ENCODE assay signal across 8 mouse cellular contexts in genomic region chr2:92182981-92183501, GRCm38 (mm10).
DNase-seq lines count a peak whose midpoint lies in the region; ATAC-seq lines count a peak whose summit lies in the region.

No protein-coding gene starts in this region.

- H3K27me3 ChIP-seq in forebrain, embryonic 10.5 days (ENCODE audit: poor library complexity, severe bottlenecking), result no peaks in the 10 kb centered on the region
- H3K27me3 ChIP-seq in heart, embryonic 15.5 days, result no peaks in the 10 kb centered on the region
- 0 out of 2 replicates have a peak, but pooled peaks cover 4% of the 10 kb centered on the region for H3K27me3 ChIP-seq in liver, embryonic 13.5 days
- H3K27me3 ChIP-seq in stomach, embryonic 14.5 days (ENCODE audit: control insufficient read depth, insufficient read depth, low read length), result no peaks in the 10 kb centered on the region

- H3K9ac ChIP-seq in heart, embryonic 15.5 days, result peak overlapping the region; percentile 78
- H3K9ac ChIP-seq in liver, embryonic 13.5 days, result peak overlapping the region; percentile 87
- peak overlapping the region; percentile 90 for H3K9ac ChIP-seq in stomach, embryonic 14.5 days (replicated peaks; ENCODE audit: low read depth, low read length)

- peaks cover 39% of the 10 kb centered on the region for H3K4me1 ChIP-seq in forebrain, embryonic 10.5 days
- peaks cover 22% of the 10 kb centered on the region for H3K4me1 ChIP-seq in heart, embryonic 15.5 days (replicated peaks)
- H3K4me1 ChIP-seq in liver, embryonic 13.5 days (replicated peaks), result peaks cover 33% of the 10 kb centered on the region
- H3K4me1 ChIP-seq in stomach, embryonic 14.5 days (ENCODE audit: control insufficient read depth, insufficient read depth, low read length), result peaks cover 21% of the 10 kb centered on the region

- H3K4me3 ChIP-seq in forebrain, embryonic 10.5 days, result peak overlapping the region; percentile 79
- H3K4me3 ChIP-seq in heart, embryonic 15.5 days, result peak overlapping the region; percentile 73
- peak overlapping the region; percentile 81 for H3K4me3 ChIP-seq in liver, embryonic 13.5 days (replicated peaks)
- peak overlapping the region; percentile 80 for H3K4me3 ChIP-seq in stomach, embryonic 14.5 days (ENCODE audit: low read depth, low read length)

- no peaks in the 10 kb centered on the region for H3K9me3 ChIP-seq in forebrain, embryonic 10.5 days
- H3K9me3 ChIP-seq in heart, embryonic 15.5 days (replicated peaks), result no peaks in the 10 kb centered on the region
- H3K9me3 ChIP-seq in liver, embryonic 13.5 days (replicated peaks), result no peaks in the 10 kb centered on the region
- no peaks in the 10 kb centered on the region for H3K9me3 ChIP-seq in stomach, embryonic 14.5 days (ENCODE audit: control insufficient read depth, low read depth, low read length)

- peak; percentile 71 to 74 for DNase-seq in CD8-positive naive resting alpha-beta T cell, adult 2 months (ENCODE audit: low read depth in 2 of 2, low spot score in 2 of 2)
- DNase-seq in c-Kit-negative CD71-positive TER-119-positive erythroid progenitor cells, embryonic 14.5 days (ENCODE audit: low read depth, low spot score), result peak; percentile 40
- peak; percentile 86 for DNase-seq in forebrain, embryonic 10.5 days (ENCODE audit: extremely low spot score, low spot score)
- peak; percentile 81 to 91 for DNase-seq in kidney, postnatal 25 days
- DNase-seq in liver, embryonic 13.5 days, result peak; percentile 56
- DNase-seq in natural killer cell, adult 2 months (ENCODE audit: low spot score in 2 of 2), result peak; percentile 61 to 76

- H3K36me3 ChIP-seq in forebrain, embryonic 10.5 days (replicated peaks), result no peaks in the 10 kb centered on the region
- no peaks in the 10 kb centered on the region for H3K36me3 ChIP-seq in heart, embryonic 15.5 days
- no peaks in the 10 kb centered on the region for H3K36me3 ChIP-seq in liver, embryonic 13.5 days
- no peaks in the 10 kb centered on the region for H3K36me3 ChIP-seq in stomach, embryonic 14.5 days (ENCODE audit: control insufficient read depth, insufficient read depth, low read length)

- ATAC-seq in heart, embryonic 15.5 days (replicated peaks; ENCODE audit: insufficient number of reproducible peaks, insufficient read depth, low FRiP score, low read depth), result peak; percentile 63
- ATAC-seq in liver, embryonic 13.5 days (ENCODE audit: low read depth), result peak; percentile 58
- ATAC-seq in stomach, embryonic 14.5 days (ENCODE audit: insufficient number of reproducible peaks, insufficient read depth, low FRiP score, low read depth), result peak; percentile 57

- peak overlapping the region; percentile 83 for H3K4me2 ChIP-seq in heart, embryonic 15.5 days
- peak overlapping the region; percentile 96 for H3K4me2 ChIP-seq in liver, embryonic 13.5 days
- H3K4me2 ChIP-seq in stomach, embryonic 14.5 days (replicated peaks; ENCODE audit: low read depth, low read length), result peak overlapping the region; percentile 81

- 0% methylated on average over 41 of the region's 41 CpGs for WGBS in forebrain, embryonic 10.5 days
- WGBS in heart, embryonic 15.5 days, result under 1% methylated on average over 41 of the region's 41 CpGs
- under 1% methylated on average over 40 of the region's 41 CpGs for WGBS in liver, embryonic 13.5 days (ENCODE audit: insufficient replicate concordance)
- WGBS in stomach, embryonic 14.5 days, result under 1% methylated on average over 41 of the region's 41 CpGs

- H3K27ac ChIP-seq in forebrain, embryonic 10.5 days, result peak overlapping the region; percentile 99
- H3K27ac ChIP-seq in heart, embryonic 15.5 days, result peak overlapping the region; percentile 98
- H3K27ac ChIP-seq in liver, embryonic 13.5 days, result peak overlapping the region; percentile 92
- peak overlapping the region; percentile 99 for H3K27ac ChIP-seq in stomach, embryonic 14.5 days (ENCODE audit: low read length)

Comparison
In these comparisons a context has a peak if more than half of its experiments do, and no peak if none do; other contexts are left out.
1. Peak in every context shown above with its lines: DNase-seq, ATAC-seq, H3K4me3 ChIP-seq and H3K27ac ChIP-seq.